Comparison of ENCODE assay signal across 8 mouse cellular contexts in the genomic region with DNA sequence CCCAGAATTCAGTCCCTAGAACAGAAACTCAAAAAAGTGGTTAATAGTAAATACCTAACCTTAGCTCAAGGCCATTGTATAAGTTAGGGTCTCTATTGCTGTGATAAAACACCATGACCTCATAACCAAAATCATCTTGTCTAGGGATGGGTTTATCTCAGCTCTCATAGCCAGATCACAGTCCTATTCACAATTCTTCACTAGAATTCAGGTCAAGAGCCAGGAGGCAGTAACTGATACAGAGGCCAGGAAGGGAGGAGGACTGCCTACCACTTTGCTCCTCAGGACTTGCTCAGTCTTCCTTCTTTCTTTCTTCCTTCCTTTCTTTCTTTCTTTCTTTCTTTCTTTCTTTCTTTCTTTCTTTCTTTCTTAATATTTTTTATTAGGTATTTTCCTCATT. TPM values are rescaled to one million over a fixed set of nuclear protein-coding genes. Genes with fewer than 3 reads are reported as not detected.
A peak's percentile ranks its signal among the peaks of the same experiment; 100 is the strongest.
DNase-seq lines count a peak whose midpoint lies in the region; ATAC-seq and TF ChIP-seq lines count a peak whose summit lies in the region.
"Had no signal": no experiment of that assay in that cellular context is flagged by ENCODE, and none has a peak within 500 bp of the region (broad histone marks: within the 10 kb centered on the region; RNA-seq: fewer than 3 reads in every experiment).

No protein-coding gene starts in this region.

- peak overlapping the region; percentile 78 for H3K4me3 ChIP-seq in megakaryocyte, embryonic 14.5 days (replicated peaks)
- H3K4me3 ChIP-seq in forebrain, embryonic 12.5 days (replicated peaks): peak overlapping the region; percentile 25
- H3K4me3 ChIP-seq in limb, embryonic 14.5 days (replicated peaks; ENCODE audit: low read length): peak overlapping the region; percentile 65; the same call in 1 of the 2 replicates
- no peak overlapping the region; the same call in 1 of the 2 replicates for H3K4me3 ChIP-seq in stomach, embryonic 15.5 days (replicated peaks)
- no peak overlapping the region for H3K4me3 ChIP-seq in layer of hippocampus, adult 2 months

- no peak for ATAC-seq in megakaryocyte, adult 5-6 weeks (ENCODE audit: poor library complexity, severe bottlenecking)
- ATAC-seq in forebrain, embryonic 12.5 days (ENCODE audit: low FRiP score): no peak
- ATAC-seq in limb, embryonic 14.5 days (ENCODE audit: low FRiP score, low read depth): no peak
- no peak for ATAC-seq in stomach, embryonic 15.5 days (ENCODE audit: insufficient read depth, low FRiP score, low read depth)

- no peak overlapping the region for H3K27ac ChIP-seq in forebrain, embryonic 12.5 days
- no peak overlapping the region for H3K27ac ChIP-seq in limb, embryonic 14.5 days (replicated peaks; ENCODE audit: low read depth, low read length)
- no peak overlapping the region for H3K27ac ChIP-seq in stomach, embryonic 15.5 days
- H3K27ac ChIP-seq in layer of hippocampus, adult 2 months: no peak overlapping the region

- no peaks in the 10 kb centered on the region for H3K27me3 ChIP-seq in megakaryocyte, embryonic 14.5 days (replicated peaks)
- no peaks in the 10 kb centered on the region for H3K27me3 ChIP-seq in forebrain, embryonic 12.5 days
- H3K27me3 ChIP-seq in limb, embryonic 14.5 days (ENCODE audit: control insufficient read depth, insufficient read depth, low read length): no peaks in the 10 kb centered on the region
- no peaks in the 10 kb centered on the region for H3K27me3 ChIP-seq in stomach, embryonic 15.5 days (replicated peaks)

- peak overlapping the region; percentile 42 for H3K9ac ChIP-seq in forebrain, embryonic 12.5 days
- H3K9ac ChIP-seq in limb, embryonic 14.5 days (ENCODE audit: low read depth, low read length, severe bottlenecking): 0 out of 2 replicates have a peak overlapping the region, but pooled peaks have one; percentile 16
- H3K9ac ChIP-seq in stomach, embryonic 15.5 days: no peak overlapping the region

- DNase-seq in limb, embryonic 14.5 days (ENCODE audit: low spot score): no peak
- DNase-seq in right cerebral cortex, postnatal 25 days: no peak
- DNase-seq in layer of hippocampus, adult 2 months (ENCODE audit: low spot score in 2 of 2): no peak

- peaks cover 9% of the 10 kb centered on the region for H3K36me3 ChIP-seq in megakaryocyte, embryonic 14.5 days (replicated peaks; ENCODE audit: low read length)
- no peaks in the 10 kb centered on the region for H3K36me3 ChIP-seq in forebrain, embryonic 12.5 days (replicated peaks)
- 0 out of 2 replicates have a peak, but pooled peaks cover 2% of the 10 kb centered on the region for H3K36me3 ChIP-seq in limb, embryonic 14.5 days (ENCODE audit: control insufficient read depth, insufficient read depth, low read length)
- no peaks in the 10 kb centered on the region for H3K36me3 ChIP-seq in stomach, embryonic 15.5 days

- H3K9me3 ChIP-seq in megakaryocyte, embryonic 14.5 days: no peaks in the 10 kb centered on the region
- no peaks in the 10 kb centered on the region for H3K9me3 ChIP-seq in forebrain, embryonic 12.5 days
- H3K9me3 ChIP-seq in limb, embryonic 14.5 days (ENCODE audit: control insufficient read depth, low read length): no peaks in the 10 kb centered on the region
- H3K9me3 ChIP-seq in stomach, embryonic 15.5 days: no peaks in the 10 kb centered on the region

- peak overlapping the region; percentile 48 for H3K4me2 ChIP-seq in forebrain, embryonic 12.5 days
- H3K4me2 ChIP-seq in limb, embryonic 14.5 days (replicated peaks; ENCODE audit: low read depth, low read length, severe bottlenecking): peak overlapping the region; percentile 41
- peak overlapping the region; percentile 33 for H3K4me2 ChIP-seq in stomach, embryonic 15.5 days

- H3K4me1 ChIP-seq in megakaryocyte, embryonic 14.5 days: peaks cover 14% of the 10 kb centered on the region
- peaks cover 14% of the 10 kb centered on the region for H3K4me1 ChIP-seq in forebrain, embryonic 12.5 days
- peaks cover 6% of the 10 kb centered on the region for H3K4me1 ChIP-seq in limb, embryonic 14.5 days (ENCODE audit: control insufficient read depth, insufficient read depth, low read length)
- H3K4me1 ChIP-seq in stomach, embryonic 15.5 days: no peaks in the 10 kb centered on the region

- TF ChIP-seq POLR2A in limb, embryonic 14.5 days (IDR thresholded peaks at IDR 0.05; ENCODE audit: borderline replicate concordance, extremely low read depth, insufficient read depth, insufficient read length): no peak

- no peak for TF ChIP-seq CTCF in layer of hippocampus, adult 2 months (conservative IDR thresholded peaks at IDR 0.05)

RNA-seq across cellular contexts. Expression of a gene that starts 1.5 kb away (rescaled TPM):
- polyA plus RNA-seq in megakaryocyte, embryonic 14.5 days (2012; ENCODE audit: insufficient read depth, low replicate concordance): 0.10 and 1.1 TPM in 2 replicates
- total RNA-seq in megakaryocyte, adult 5-6 weeks (2015): 17.0 and 18.0 TPM in 2 replicates
- 7.6 and 10.2 TPM in 2 replicates for total RNA-seq in megakaryocyte, adult 5-6 weeks (2017)
- polyA plus RNA-seq in forebrain, embryonic 12.5 days (2016; fragmentation: Nextera tagmentation; extraction: Ambion mirVana): 36.5 and 38.7 TPM in 2 replicates
- 14.0 TPM in 2 replicates for polyA plus RNA-seq in limb, embryonic 14.5 days (2012; rRNA removed)
- polyA plus RNA-seq in limb, embryonic 14.5 days (2014; fragmentation: Nextera tagmentation; extraction: Ambion mirVana): 21.5 and 25.7 TPM in 2 replicates
- 19.2 and 20.0 TPM in 2 replicates for polyA plus RNA-seq in stomach, embryonic 15.5 days (2015; fragmentation: Nextera tagmentation; extraction: Ambion mirVana)
- total RNA-seq in layer of hippocampus, adult 2 months (2021): 1 to 10 TPM; 9.0 to 9.3 TPM

RNA-seq across cellular contexts. Expression of a gene that starts 1.5 kb away (rescaled TPM):
- 0.89 TPM in 1 of 2 replicates, not detected in the other for polyA plus RNA-seq in megakaryocyte, embryonic 14.5 days (2012; ENCODE audit: insufficient read depth, low replicate concordance)
- 23.1 and 31.6 TPM in 2 replicates for total RNA-seq in megakaryocyte, adult 5-6 weeks (2015)
- total RNA-seq in megakaryocyte, adult 5-6 weeks (2017): 24.5 and 38.9 TPM in 2 replicates
- 21.9 and 30.7 TPM in 2 replicates for polyA plus RNA-seq in forebrain, embryonic 12.5 days (2016; fragmentation: Nextera tagmentation; extraction: Ambion mirVana)
- polyA plus RNA-seq in limb, embryonic 14.5 days (2012; rRNA removed): 33.1 and 44.4 TPM in 2 replicates
- 19.5 and 21.2 TPM in 2 replicates for polyA plus RNA-seq in limb, embryonic 14.5 days (2014; fragmentation: Nextera tagmentation; extraction: Ambion mirVana)
- polyA plus RNA-seq in stomach, embryonic 15.5 days (2015; fragmentation: Nextera tagmentation; extraction: Ambion mirVana): 20.4 and 20.7 TPM in 2 replicates
- total RNA-seq in layer of hippocampus, adult 2 months (2021): 1 to 10 TPM; 1.7 to 2.2 TPM

RNA-seq across cellular contexts. Expression of a gene that starts 34.6 kb away (rescaled TPM):
- polyA plus RNA-seq in megakaryocyte, embryonic 14.5 days (2012; ENCODE audit: insufficient read depth, low replicate concordance): not detected in 2 replicates
- total RNA-seq in megakaryocyte, adult 5-6 weeks (2015): not detected in 2 replicates
- 0.20 TPM in 1 of 2 replicates, not detected in the other for total RNA-seq in megakaryocyte, adult 5-6 weeks (2017)
- polyA plus RNA-seq in forebrain, embryonic 12.5 days (2016; fragmentation: Nextera tagmentation; extraction: Ambion mirVana): 0.15 and 0.22 TPM in 2 replicates
- polyA plus RNA-seq in limb, embryonic 14.5 days (2012; rRNA removed): 1.1 and 1.6 TPM in 2 replicates
- 0.28 and 0.32 TPM in 2 replicates for polyA plus RNA-seq in limb, embryonic 14.5 days (2014; fragmentation: Nextera tagmentation; extraction: Ambion mirVana)
- polyA plus RNA-seq in stomach, embryonic 15.5 days (2015; fragmentation: Nextera tagmentation; extraction: Ambion mirVana): 9.6 and 15.6 TPM in 2 replicates
- under 1 TPM in 1 of 2 experiments, not detected in 1; 0.12 TPM for total RNA-seq in layer of hippocampus, adult 2 months (2021)
- total RNA-seq: layer of hippocampus, postnatal 25 days had no signal

Comparison
In these comparisons a context has a peak if more than half of its experiments do, and no peak if none do; other contexts are left out.
1. H3K4me3 ChIP-seq: peak in megakaryocyte, embryonic 14.5 days (single experiment), forebrain, embryonic 12.5 days (single experiment) and limb, embryonic 14.5 days (single experiment); none in stomach, embryonic 15.5 days (single experiment) and layer of hippocampus, adult 2 months (single experiment).
2. RNA of a gene that starts 1.5 kb away (polyA plus RNA-seq): 19.5 to 44.4 TPM in limb, embryonic 14.5 days, 21.9 to 30.7 TPM in forebrain, embryonic 12.5 days and 20.4 to 20.7 TPM in stomach, embryonic 15.5 days; 0.89 TPM in megakaryocyte, embryonic 14.5 days; every median in the first group is over 10 times any median in the second.
3. Peak in every context shown above with its lines, with median percentiles within 50 percentile points of each other: H3K4me2 ChIP-seq.